Mouse (Mus musculus) ovary, postnatal 14 days (tissue): ENCODE data around the gene Ulbp1.
"Not testable (repeated sequence)": the region's sequence is repeated elsewhere in the genome, so short reads cannot be mapped to it uniquely, and the experiment has no call there.

ENCODE experiments used
- DNase-seq: peaks from one replicate; pipeline ENCODE4 v3.0.0; 2022; ENCODE audit warnings: low spot score

Ulbp1 gene

DNA sequence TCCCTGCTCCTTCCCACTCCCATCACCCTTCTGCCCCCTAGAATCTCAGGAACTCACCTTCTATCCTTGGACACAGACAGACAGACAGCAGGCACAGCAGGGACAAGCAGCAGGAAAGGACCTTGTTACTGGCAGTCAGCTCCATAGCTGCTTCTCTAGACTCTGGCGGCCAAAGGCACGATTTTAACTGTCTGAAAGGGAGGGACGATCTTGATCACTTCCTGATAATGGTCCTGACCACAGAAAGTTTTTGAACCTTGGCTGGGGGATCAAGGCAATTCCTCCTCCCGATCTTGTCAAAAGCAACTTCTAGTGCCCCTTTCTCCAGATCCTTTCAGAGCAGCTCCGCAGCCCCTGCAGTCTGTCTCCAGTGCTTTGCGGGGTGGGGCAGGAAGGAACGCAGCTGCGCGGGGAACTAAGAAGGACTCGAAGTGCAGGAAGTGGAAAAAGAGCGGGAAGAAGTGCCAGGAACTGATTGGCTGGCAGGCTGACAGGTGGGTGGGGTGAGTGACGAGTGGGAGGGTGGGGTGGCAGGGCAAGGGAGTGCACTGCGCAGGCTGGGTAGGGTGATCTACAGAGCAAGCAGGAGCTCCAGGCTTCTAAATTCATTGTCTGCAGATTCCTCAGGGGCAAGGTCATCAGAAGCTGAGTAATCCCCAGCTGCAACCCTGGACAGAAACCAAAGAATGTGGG, at the start of gene Ulbp1:
Gene Ulbp1 (minus strand): TSS at position 442 of the 693 bp plus-strand sequence.
- peak; percentile 67 for DNase-seq

DNA sequence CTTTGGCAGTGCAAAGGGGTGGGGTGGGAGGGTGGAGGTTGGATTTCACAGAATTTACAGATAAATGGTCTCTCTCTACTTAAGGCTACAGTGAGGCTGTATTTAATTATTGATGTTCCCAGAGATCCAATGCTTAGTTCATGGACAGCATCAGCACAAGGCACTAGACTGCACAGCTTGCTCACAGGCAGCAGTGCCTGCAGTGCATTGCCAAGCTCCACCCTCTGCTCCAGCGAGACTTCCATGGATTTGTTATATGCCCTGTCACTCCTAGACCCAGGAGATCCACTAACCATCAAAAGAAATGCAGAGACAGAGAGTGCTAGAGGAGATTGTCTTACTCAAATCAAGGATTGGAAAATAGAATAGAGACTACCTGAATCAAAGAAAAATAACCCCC, 24.7 kb upstream of the Ulbp1 start:
- DNase-seq: not testable (repeated sequence)

DNA sequence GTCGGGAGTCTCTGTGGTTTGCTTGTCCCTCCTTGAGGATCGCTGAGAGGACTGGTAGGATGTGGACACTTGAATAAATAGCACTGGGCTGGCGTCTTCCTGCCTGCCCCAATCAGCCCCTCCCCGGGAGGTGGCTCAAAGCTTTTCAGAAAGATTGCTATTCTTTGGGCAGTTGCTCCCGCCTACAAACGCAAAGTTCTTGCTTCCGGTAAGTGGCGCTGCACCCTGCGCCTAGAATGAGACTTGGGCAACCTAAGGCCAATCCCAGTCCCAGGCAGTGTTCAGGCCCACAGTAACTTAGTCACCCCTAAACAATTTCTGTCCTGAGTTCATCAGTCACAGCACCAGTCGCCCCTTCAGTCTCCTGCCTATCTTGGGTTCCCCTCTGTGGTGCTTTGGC, 18.9 kb upstream of the Ulbp1 start:
- not testable (repeated sequence) for DNase-seq

DNA sequence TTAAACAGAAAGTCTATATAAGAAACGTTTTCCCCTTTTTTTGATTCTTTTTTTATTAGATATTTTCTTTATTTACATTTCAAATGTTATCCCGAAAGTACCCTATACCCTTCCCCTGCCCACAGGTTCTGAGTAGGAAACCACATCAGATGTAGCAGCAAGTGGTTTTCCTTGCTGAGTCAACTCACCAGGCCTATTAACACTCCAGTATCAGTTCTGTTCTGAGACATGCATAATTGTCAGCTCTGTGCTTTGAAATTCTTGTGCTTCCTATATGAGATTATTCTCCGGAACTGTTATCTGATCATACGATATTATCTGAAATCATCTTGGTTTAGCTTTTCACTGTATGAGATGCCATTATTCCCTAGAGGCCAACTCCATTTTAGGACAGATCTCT, 10.2 kb upstream of the Ulbp1 start:
- no peak for DNase-seq

DNA sequence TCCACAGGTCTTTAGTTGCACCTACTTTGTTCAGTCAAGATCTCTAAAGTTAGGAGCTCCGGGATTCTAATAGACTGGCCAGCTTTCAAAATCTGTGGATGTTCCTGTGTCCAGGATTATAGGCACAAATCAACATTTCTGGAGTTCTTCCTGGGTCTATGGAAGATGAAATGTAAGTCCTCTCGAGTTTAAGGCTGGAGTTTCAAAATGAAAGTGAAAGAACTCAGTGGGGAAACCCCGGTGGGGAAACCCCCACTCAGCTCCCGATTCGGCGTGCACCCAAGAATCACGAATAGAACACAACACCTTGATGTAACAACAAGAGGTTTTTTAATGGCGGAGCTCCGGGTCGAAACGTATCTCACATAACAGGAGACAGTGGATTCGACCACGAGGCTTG, 787 bp upstream of the Ulbp1 start:
- DNase-seq: not testable (repeated sequence)

DNA sequence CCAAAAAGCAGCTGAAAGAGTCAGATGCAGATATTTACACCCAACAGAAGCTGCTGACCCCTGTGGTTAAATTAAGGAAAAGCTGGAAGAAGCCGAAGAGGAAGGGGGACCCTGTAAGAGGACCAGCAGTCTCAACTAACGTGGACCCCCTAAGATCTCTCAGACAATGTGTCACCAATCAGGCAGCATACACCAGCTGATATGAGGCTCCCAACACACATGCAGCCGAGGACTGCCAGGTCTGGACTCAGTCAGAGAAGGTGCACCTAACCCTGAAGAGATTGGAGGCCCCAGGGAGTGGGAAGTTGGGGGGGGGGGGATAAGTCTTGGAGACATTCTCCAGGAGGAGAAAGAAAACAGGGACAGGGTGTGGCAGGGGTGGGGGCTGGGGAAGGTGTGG, 1.8 kb downstream of the Ulbp1 start:
- no peak for DNase-seq

DNA sequence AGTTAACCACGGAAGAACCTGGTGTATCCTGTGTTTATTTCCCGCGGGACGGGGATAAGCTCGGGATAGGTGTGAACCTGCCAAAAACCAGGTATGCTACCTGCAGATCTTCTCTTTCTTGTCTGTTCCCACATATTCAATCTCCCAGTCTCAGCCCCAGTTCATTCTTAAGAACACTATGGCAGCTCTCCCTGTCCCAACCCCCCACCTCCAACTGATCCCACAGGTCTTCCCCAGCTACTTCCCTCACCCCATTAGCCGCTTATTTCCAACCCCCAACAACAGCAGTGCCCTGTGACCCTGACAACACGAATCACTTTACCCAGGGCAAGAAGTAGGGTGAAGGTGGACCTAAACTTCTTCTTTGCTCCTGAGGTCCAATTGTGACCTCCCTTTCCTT, 3.0 kb downstream of the Ulbp1 start:
- no peak for DNase-seq

DNA sequence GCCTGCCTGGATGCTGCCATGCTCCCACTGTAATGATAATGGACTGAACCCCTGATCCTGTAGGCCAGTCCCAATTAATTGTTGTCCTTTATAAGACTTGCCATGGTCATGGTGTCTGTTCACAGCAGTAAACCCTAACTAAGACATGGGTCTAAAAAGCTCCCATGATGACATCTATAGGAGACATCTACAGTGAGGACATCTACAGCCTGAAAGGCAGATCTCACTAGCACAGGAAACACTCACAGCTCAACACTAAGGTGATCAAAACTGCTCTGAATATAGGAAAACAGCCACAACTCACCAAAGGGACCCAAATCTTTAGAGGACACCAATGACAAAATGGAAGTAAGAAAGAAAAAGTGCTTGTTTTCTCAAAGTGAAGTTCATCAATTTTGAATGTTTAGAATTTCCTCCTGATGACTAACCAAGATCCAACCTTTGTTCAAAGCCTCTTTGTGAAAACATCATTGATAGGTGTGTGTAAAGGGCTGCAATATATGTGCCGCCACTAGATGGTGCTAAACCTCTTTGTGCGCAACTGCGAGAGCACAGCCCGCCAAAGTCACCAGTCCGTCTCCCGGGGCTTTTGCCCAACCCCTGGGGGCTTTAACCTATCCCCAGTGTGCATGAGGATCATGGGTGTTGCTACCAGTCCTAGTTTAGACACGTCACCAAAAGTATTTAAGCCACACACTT, 3.6 kb downstream of the Ulbp1 start:
- peak; percentile 33 for DNase-seq

DNA sequence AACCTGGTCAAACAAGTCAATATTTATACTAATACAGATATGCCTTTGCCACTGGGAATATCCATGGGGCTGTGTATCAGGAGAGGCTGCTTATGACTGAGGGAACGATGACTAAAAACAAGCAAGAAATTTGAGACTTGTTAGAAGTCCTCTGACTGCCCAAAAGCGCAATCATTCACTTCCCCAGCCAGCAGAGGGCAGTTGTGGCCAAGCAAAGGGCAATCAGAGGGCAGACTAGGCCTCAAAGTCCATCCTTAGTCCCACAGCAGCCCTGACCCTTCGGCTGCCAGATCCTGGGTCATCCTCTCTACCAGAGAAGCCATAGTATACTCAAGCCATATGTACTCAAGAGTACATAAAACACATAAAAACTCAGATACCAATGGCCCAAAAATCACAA, 11.4 kb downstream of the Ulbp1 start:
- no peak for DNase-seq

DNA sequence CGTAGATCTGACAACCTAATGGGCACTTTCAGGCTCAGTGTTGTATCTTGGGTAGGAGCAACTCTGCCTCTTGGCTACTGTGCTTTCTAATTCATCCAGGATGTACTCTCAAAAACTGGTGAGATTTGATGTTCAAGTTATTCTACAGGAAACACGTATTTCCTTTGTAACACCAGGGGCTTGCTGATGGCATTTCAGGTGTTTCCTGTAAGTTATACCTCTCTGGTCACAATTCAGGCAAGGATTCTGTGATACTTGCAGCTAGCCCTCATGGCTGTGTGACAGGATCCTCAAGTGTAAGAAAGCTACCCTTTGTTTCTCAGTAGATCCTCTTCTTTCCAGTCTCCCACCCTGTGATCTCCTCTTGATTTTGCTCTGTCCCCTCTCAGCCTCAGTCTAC, 34.5 kb downstream of the Ulbp1 start:
- no peak for DNase-seq

DNA sequence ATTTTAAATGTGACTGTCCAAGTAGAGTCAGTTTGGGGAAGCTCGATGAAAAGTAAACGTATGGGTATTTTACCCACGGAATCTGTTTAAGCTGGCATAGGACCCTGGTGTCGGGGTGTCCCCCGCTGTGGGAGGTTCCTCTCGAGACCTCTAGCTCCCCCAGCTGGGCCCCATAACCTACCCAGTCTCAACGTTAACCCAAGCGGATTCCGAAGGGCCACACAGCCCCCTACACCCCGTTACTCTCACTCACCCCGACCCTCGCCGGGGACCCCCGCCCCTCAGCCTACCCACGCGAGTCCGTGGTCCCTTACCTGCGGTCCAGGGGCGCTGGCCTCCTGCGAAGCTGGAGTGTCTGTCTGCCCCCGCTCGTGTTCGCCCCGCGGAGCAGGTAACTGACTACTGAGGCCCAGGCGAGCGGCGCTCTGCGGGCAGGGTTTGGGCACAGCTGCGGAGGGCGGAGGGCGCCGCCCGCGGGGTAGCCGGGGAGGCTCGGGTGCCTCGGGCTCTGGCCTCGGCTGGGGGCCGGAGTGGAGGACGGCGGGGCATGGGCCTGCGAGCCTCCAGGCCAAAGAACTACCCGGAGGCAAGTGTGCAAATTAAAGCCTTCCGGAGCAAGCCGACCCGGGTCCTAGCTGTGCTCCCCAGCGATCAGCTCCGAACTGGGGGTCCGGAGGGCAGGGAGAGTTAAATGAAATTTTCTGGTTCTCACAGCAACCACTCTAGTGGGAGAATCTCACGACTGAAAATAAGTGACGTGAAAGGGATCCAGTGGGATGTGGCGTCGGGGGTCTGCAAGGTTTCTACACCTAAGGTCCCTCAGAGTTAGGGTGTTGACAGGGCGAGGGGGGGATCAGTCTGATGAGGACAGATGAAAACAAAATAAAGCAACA, 80.0 kb downstream of the Ulbp1 start:
- DNase-seq: no peak

DNA sequence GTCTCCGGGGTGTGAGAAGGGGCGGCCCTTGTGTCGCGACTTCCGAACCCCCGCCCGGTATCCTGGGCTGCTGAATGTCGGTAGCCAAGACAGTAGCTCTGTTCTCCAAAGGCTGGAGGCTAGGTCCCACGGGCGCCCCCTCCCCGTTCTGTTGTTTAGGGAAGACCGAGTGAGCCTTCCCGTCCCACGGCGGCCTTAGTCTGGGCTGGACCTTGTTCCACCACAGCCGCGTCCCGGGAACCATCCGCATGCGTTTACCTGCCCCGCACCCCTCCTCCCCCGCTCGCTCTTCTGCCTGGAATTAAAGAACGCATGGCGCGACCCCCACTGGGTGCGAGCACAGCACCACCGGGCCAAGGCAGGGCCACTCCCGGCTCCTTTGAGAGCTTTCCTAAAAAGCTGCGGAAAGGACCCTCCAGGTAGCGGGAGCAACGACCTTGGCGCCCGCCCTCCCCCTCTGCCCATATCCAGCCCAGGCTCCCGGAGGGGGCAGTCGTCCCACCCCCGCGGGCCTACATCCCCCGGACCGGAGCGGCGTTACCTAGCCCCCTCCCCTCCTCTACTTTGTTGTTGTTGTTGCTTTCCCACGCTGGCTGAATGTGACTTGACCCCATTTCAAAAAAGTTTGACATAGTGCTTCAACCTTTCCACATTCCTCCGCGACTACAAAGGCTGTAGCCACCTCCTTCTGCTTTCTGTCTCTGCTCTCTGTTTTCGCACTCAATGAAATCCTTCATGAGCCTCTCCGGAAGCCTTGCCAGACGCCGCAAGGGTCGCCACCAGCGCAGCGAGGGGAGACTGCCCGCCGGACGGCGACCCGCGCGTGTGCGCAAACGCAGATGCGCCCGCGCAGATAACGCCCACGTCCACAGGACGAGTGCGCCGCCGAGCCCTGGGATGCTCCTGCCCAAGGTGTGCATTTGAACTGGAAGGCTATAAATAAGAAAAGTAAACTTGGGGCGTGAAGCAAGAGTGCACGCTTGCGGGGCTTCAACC, 81.2 kb downstream of the Ulbp1 start:
- no peak for DNase-seq

DNA sequence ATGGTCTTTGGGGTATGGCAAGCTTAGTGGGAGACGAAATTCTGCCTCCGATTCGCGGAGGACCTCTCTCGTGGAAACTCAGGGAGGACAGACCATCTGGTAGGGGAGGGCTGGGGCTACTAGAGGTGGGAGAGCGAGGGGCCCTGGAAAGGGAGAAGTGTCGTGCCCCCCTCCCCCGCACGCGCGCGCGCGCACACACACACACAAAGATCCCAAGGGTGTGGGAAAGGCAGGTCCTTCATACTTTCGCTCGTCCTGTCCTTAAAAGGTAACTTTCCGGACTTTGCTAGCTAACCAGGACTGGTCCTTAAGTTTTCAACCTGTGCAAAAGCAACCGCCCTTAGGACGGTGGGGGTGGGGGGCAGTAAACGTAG, 81.9 kb downstream of the Ulbp1 start:
- DNase-seq: no peak

DNA sequence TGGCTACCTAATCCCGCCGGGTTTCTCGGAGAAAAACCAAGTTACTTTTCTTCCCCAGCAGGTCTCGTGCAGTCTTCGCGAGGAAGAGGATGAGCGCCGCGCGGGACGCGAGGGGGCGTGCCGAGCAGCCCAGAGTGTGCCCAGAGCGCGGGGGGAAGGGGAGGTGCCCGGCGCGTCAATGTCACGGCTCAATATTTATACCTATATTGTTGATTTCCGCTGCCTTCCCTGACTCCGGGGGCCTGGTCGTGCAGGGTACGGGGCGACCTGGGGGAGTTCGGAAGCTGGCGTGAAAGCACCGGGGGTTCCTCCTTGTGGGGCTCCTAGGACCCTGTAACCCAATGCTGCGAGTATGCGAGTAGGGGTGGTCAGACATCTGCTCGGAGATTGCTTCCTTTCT, 82.3 kb downstream of the Ulbp1 start:
- peak; percentile 18 for DNase-seq
